Mouse (Mus musculus) neural tube, embryonic 11.5 days (tissue): ENCODE results near the gene Spg11. TPM values are rescaled to one million over a fixed set of nuclear protein-coding genes. Genes with fewer than 3 reads are reported as not detected.

Experiments used
- ATAC-seq: fragments of 200-750 bp; cut with Nextera tagmentation; 2 replicates; pipeline ENCODE4 v1.8.0; 2017; ENCODE audit warnings: moderate number of reproducible peaks, mild to moderate bottlenecking, moderate TSS enrichment, moderate library complexity; ENCODE audit not compliant: insufficient read depth, low FRiP score, low TSS enrichment
- DNase-seq: peaks from one replicate; pipeline ENCODE4 v3.0.0-alpha.2; 2015; ENCODE audit warnings: low spot score
- H3K27ac ChIP-seq: fragments of 300-500 bp; sonication (generic); 2 replicates; pipeline ENCODE4 v1.5.1; 2014; ENCODE audit warnings: low read depth, mild to moderate bottlenecking, low read length
- H3K27me3 ChIP-seq: fragments of 300-500 bp; sonication (generic); 2 replicates; pipeline ENCODE4 v1.6.1; 2014; ENCODE audit warnings: mild to moderate bottlenecking, low read length, mixed read lengths; ENCODE audit not compliant: control insufficient read depth, insufficient read depth
- H3K36me3 ChIP-seq: fragments of 300-500 bp; sonication (generic); 2 replicates; pipeline ENCODE4 v1.6.1; 2014; ENCODE audit warnings: mild to moderate bottlenecking, low read length, moderate library complexity, mixed read lengths; ENCODE audit not compliant: control insufficient read depth, insufficient read depth
- H3K4me1 ChIP-seq: fragments of 300-500 bp; sonication (generic); 2 replicates; pipeline ENCODE4 v1.6.1; 2014; ENCODE audit warnings: low read length, mixed read lengths; ENCODE audit not compliant: control insufficient read depth, insufficient read depth
- H3K4me2 ChIP-seq: fragments of 300-500 bp; sonication (generic); 2 replicates; pipeline ENCODE4 v1.6.1; 2014; ENCODE audit warnings: low read depth, mild to moderate bottlenecking, moderate library complexity
- H3K4me3 ChIP-seq: fragments of 300-500 bp; sonication (generic); 2 replicates; pipeline ENCODE4 v1.5.1; 2014; ENCODE audit warnings: low read depth, low read length
- H3K9ac ChIP-seq: fragments of 300-500 bp; sonication (generic); 2 replicates; pipeline ENCODE4 v1.6.1; 2014; ENCODE audit warnings: mild to moderate bottlenecking, low read length
- H3K9me3 ChIP-seq: fragments of 300-500 bp; sonication (generic); 2 replicates; pipeline ENCODE4 v1.6.1; 2016; ENCODE audit warnings: low read length; ENCODE audit not compliant: control insufficient read depth
- WGBS: fragments of 180-500 bp; shearing (Covaris S2); extraction: QIAGEN DNeasy Blood & Tissue Kit; methylation state at CpG from one replicate; pipeline ENCODE4 v1.1.7; 2014; 5-methylcytosine and 5-hydroxymethylcytosine counted together
- polyA plus RNA-seq: library from polyadenylated mRNA; unstranded; fragments of >200 nt; fragmentation: Nextera tagmentation; extraction: Ambion mirVana; gene quantifications from 2 replicates; pipeline ENCODE4 v1.2.1, GENCODE M21; 2014

The Spg11 gene
- 13.4 and 14.5 TPM in 2 replicates for polyA plus RNA-seq

DNA sequence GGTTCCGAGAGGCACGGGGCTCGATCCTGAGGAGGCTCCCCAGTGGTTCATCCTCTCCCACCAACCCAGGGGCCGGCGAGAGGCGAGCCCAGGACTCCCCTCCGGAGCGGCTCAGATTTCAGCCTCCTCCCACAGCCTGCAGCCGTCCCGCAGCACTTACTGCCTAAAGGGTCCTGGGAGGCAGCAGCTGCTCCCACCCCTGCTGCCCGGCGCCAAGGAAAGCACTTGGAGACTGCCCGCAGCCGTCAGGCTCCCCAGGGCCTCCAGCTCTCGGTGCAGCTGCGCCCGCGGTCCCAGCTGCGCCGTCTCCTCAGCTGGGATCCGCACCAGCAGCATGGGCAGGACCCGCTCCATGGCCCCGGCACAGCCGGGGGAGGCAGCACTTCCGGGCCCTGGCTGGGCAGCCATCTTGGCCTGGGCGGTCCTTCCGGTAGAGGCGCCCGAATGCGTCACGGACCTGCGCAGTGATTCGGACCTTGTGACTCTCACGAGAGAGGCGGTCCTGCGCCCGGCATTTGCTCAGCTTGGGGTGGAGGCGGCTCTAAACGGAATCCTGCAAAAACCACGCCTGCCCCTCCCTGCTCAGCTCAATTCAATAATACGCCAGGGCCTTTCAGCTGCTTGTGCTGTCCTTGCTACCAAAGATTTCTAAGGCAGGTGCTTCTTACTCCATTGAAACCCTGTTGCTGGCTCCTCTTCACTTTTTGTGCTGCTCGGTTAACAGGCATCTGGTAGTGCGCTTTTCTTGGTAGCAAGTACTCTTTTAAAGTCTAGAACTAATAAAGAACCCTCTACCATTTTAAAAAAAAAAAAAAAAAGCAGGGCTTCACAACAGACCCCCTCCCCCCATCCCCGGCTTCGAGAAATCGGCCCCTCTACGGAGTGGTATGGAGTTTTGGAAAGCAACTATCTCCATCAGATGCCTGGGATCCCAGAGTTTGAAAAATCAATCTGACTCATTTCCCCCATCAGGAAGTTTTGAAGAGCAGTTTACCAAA lies at the start of gene Spg11:
TSS of gene Spg11 (minus strand) at position 426 of the 998 bp plus-strand sequence.
- ATAC-seq (peak; percentile 100), DNase-seq (peak; percentile 97)
- H3K4me2 ChIP-seq, result peak within 1 kb of the TSS; percentile 67
- peak within 1 kb of the TSS; percentile 89 for H3K27ac ChIP-seq
- H3K4me3 ChIP-seq, result peak within 1 kb of the TSS; percentile 69
- WGBS, result 1% methylated on average over 47 of the region's 47 CpGs
- no peaks in the 10 kb centered on the region for H3K9me3 ChIP-seq
- 0 out of 2 replicates have a peak, but pooled peaks cover 2% of the 10 kb centered on the region for H3K4me1 ChIP-seq
- no peaks in the 10 kb centered on the region for H3K27me3 ChIP-seq
- peak within 1 kb of the TSS; percentile 92 for H3K9ac ChIP-seq
- no peaks in the 10 kb centered on the region for H3K36me3 ChIP-seq

DNA sequence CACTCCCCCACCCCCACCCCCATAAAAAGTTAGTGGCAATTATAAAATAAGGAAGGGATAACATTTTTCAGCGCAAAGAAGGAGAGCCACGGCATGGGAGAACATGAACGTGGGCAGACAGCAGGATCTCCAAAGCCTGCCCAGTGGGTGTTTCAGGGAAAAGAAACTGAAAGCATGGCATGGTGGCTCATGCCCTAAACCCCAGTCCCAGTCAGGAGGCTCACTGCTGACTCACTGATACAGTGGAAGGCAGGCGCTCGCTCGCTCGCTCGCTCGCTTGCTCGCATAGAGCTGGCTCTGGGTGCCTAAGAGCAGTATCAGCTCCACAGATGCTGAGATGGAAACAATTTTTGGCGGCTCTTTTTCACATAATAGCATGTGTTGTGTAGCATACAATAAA lies 46.1 kb upstream of the Spg11 start:
- no peaks in the 10 kb centered on the region for H3K27me3 ChIP-seq
- no peaks in the 10 kb centered on the region for H3K4me1 ChIP-seq
- ATAC-seq (no peak), DNase-seq (no peak)
- H3K27ac ChIP-seq, result no peak overlapping the region
- no peak overlapping the region for H3K9ac ChIP-seq
- no peak overlapping the region for H3K4me2 ChIP-seq
- H3K36me3 ChIP-seq, result no peaks in the 10 kb centered on the region
- H3K4me3 ChIP-seq, result no peak overlapping the region
- 87% methylated on average over 11 of the region's 11 CpGs for WGBS
- no peaks in the 10 kb centered on the region for H3K9me3 ChIP-seq

- Histone ChIP-seq H3K4me3 (no peak overlapping the region), H3K9ac (no peak overlapping the region), H3K36me3 (no peaks in the 10 kb centered on the region), H3K9me3 (no peaks in the 10 kb centered on the region), H3K27me3 (no peaks in the 10 kb centered on the region), H3K4me1 (no peaks in the 10 kb centered on the region), H3K27ac (no peak overlapping the region), H3K4me2 (no peak overlapping the region)
- DNase-seq, result no peak
- no peak for ATAC-seq
- WGBS, result 81% methylated on average over 13 of the region's 13 CpGs
Measured at GRCm38 (mm10) chr2:122163430-122164195, 45.4 kb upstream of the Spg11 start.

GRCm38 (mm10) chr2:122162529-122162928 lies 44.3 kb upstream of the Spg11 start:
- Histone ChIP-seq H3K4me3 (no peak overlapping the region), H3K36me3 (no peaks in the 10 kb centered on the region), H3K9ac (no peak overlapping the region), H3K4me1 (no peaks in the 10 kb centered on the region), H3K27me3 (no peaks in the 10 kb centered on the region), H3K9me3 (no peaks in the 10 kb centered on the region), H3K4me2 (no peak overlapping the region), H3K27ac (no peak overlapping the region)
- no peak for DNase-seq
- WGBS, result 85% methylated on average over 2 of the region's 2 CpGs
- ATAC-seq, result no peak

DNA sequence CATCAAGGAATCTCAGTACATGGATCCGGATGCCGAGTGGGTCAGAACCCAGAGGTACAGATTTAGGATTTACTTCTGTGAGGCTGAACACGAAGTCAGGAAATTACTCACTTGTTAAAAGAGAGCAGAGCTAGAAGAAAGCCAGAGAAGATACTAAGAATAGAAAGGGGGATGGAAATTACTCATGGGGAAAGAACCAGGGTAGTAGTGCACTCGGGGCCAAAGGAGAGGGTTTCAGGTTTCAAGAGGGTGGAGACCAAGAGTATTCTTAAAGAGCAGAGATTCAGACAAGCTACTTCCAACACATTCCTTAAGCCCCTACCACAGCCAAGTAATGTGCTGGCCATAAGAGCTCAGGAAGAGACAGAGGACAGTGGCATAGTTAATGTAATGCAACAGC lies 43.4 kb upstream of the Spg11 start:
- H3K27me3 ChIP-seq, result no peaks in the 10 kb centered on the region
- H3K4me3 ChIP-seq, result no peak overlapping the region
- no peak overlapping the region for H3K27ac ChIP-seq
- no peaks in the 10 kb centered on the region for H3K9me3 ChIP-seq
- WGBS, result 41% methylated on average over 4 of the region's 4 CpGs
- DNase-seq, result no peak
- no peak overlapping the region for H3K9ac ChIP-seq
- no peak for ATAC-seq
- H3K4me1 ChIP-seq, result no peaks in the 10 kb centered on the region
- no peaks in the 10 kb centered on the region for H3K36me3 ChIP-seq
- no peak overlapping the region for H3K4me2 ChIP-seq

GRCm38 (mm10) chr2:122160680-122161079 lies 42.5 kb upstream of the Spg11 start, which contains the start of gene Trim69:
TSS of gene Trim69 (plus strand) at chr2:122160700.
- Histone ChIP-seq H3K9me3 (no peaks in the 10 kb centered on the region), H3K27me3 (no peaks in the 10 kb centered on the region), H3K36me3 (no peaks in the 10 kb centered on the region), H3K4me3 (no peak within 1 kb of the TSS), H3K4me2 (no peak within 1 kb of the TSS), H3K9ac (no peak within 1 kb of the TSS), H3K4me1 (no peaks in the 10 kb centered on the region), H3K27ac (no peak within 1 kb of the TSS)
- 39% methylated on average over 2 of the region's 2 CpGs for WGBS
- DNase-seq (peak; percentile 76), ATAC-seq (peak; percentile 55; the same call in 1 of the 2 replicates)

- 84% methylated on average over 6 of the region's 6 CpGs for WGBS
- Histone ChIP-seq H3K4me2 (no peak overlapping the region), H3K9me3 (no peaks in the 10 kb centered on the region), H3K36me3 (no peaks in the 10 kb centered on the region), H3K9ac (no peak overlapping the region), H3K27me3 (no peaks in the 10 kb centered on the region), H3K27ac (no peak overlapping the region), H3K4me3 (no peak overlapping the region), H3K4me1 (no peaks in the 10 kb centered on the region)
- ATAC-seq (no peak), DNase-seq (no peak)
Measured at GRCm38 (mm10) chr2:122159667-122160066, 41.5 kb upstream of the Spg11 start.

DNA sequence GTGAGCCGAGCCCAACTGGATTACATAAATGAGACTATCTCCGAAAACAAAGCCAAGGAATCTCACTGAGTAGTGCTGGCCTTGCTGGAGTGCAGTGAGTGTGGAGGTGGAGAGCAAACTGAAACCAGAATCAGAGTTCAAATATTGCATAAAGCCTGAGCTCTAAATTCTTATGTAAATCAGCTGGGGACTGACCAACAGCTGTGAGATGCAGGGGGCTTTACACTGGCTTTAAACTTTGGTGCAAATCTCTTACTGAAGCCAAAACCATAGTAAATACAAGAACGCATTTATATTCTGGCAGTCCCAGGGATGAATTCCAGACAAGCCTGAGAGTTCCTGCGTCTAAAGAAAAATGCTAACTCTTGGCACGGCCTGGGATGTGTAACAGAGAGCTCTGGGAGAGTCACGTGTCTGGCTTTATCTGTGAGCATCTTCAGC lies 40.2 kb upstream of the Spg11 start:
- DNase-seq, result no peak
- ATAC-seq, result no peak
- H3K9me3 ChIP-seq, result no peaks in the 10 kb centered on the region
- H3K27ac ChIP-seq, result no peak overlapping the region
- H3K4me3 ChIP-seq, result no peak overlapping the region
- no peak overlapping the region for H3K4me2 ChIP-seq
- H3K4me1 ChIP-seq, result no peaks in the 10 kb centered on the region
- 74% methylated on average over 6 of the region's 6 CpGs for WGBS
- H3K27me3 ChIP-seq, result no peaks in the 10 kb centered on the region
- no peaks in the 10 kb centered on the region for H3K36me3 ChIP-seq
- no peak overlapping the region for H3K9ac ChIP-seq
